Mouse (Mus musculus) olfactory bulb, adult 2 months (tissue): ENCODE results near the gene Eps8l2.
A peak's percentile ranks its signal among the peaks of the same experiment; 100 is the strongest.

Experiments used
- CTCF ChIP-seq: fragments of 200-500 bp; IDR thresholded peaks from 2 replicates; pipeline ENCODE4 v1.5.1; 2012; ENCODE audit warnings: low read depth, mild to moderate bottlenecking, low read length, moderate library complexity; ENCODE audit not compliant: insufficient read depth
- POLR2A ChIP-seq: fragments of 200-500 bp; IDR thresholded peaks from 2 replicates; pipeline ENCODE4 v1.6.1; 2012; ENCODE audit warnings: mild to moderate bottlenecking, low read depth, low read length, moderate library complexity; ENCODE audit not compliant: insufficient read depth

- TF ChIP-seq POLR2A (no peak), CTCF (0 out of 2 replicates have a peak, but pooled peaks have one; percentile 23)
These were observed 64.6 kb downstream of the Eps8l2 start for GRCm38 (mm10) chr7:141403305-141403704.
